Mouse (Mus musculus): Measurements from ENCODE around the gene Map10.

The Map10 gene

DNA sequence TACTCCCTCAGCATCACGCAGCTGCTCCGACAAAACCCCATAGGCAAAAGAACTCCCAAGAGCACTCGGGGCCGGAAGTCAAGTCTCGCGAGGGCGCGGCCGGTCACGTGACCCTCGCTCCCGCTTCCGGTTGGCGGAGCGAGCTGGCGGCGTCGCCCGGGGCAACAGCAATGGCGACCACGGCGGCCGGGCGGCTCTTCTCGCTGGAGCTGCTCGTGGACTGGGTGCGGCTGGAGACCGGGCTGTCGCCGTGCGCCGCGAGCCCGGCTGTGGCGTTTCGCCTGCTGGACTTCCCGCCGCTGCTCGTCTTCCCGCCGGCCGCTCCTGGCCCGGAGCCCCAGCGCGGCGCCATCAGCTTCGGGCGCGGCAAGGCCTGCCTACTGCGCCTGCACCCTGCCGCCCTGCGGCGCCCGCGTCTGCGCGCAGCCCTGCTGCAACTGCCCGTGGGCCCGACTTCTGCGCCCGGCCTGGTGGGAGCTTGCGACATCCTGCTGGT, at the start of gene Map10:
Map10 (plus strand) TSS at position 119 of the 496 bp plus-strand sequence.
- peak; percentile 82 for DNase-seq

DNA sequence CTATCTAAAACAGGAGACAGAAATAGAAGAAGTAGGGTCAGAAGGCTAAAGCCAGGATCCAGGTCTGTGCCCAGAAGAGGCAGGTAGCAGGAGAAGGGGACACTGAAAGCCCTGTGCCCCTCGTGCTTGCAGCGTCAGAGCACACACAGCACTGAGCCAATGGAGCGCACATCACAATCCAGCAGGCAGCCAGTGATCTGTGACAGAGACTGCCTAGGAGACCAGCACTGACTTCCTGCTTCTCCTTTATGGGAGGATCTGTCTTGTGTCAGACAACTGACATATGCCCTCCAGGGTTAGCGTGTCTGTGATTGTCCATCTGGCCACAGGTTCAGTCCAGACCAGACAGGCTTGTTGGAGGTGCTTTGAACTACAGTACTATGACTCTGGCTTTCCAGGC, 49.3 kb upstream of the Map10 start:
- no peak for DNase-seq

DNA sequence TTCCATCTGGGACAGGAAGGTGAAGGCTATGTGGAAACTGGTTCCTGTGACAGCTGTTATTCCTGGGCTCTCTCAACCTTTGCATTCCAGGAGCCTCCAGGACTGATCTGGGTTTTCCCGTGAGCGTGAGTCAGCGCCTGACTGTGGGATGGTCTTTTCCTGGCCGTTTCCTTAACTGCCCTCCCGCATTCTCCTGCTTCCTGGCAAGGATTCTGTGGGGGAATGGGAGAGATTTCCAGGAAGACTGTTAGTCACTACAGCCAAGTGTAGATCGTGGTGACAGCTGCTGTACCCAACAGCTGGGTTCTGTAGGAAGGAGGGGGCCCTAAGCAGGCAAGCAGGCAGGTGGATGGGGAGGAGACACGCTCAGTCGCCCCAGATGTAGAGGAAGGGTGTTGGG, 45.3 kb upstream of the Map10 start:
- DNase-seq, result no peak

DNA sequence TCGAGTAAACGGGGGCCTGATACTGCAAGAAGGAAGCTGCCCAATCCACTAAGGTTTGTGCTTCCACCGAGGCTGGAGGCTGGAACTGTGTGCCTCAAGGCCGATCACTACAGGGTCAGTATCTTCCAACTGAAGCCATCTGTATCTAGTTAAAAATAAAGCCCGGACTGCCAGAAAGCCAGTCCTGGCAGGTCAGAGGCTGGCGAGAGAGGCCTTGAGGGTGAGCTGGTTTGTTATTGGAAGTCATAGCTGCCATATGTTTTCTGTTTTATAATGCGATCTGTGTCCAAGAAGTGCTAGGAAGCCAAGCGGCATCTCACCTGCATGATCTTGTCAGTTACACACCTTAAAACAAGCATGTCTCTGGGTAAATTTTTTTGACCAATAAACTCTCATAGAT, 43.2 kb upstream of the Map10 start:
- no peak for DNase-seq

DNA sequence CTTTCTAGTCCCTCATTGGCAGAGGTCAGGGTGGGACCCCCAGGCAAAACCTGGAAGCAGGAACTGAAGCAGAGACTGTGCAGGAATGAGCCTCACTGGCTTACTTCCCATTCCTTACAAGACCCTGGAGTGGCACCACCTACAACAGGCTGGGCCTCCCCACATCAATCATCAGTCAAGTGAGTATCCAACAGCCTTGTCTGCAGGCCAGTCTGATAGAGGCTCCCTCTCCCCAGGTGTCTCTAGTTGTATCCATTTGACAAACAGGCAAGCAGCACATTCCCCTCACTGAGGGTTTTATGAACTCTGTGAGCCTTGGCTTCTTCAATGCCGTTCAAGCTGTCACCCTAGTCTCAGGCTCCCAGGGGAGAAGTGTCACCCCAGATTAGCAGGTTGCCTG, 40.8 kb upstream of the Map10 start:
- DNase-seq, result no peak

DNA sequence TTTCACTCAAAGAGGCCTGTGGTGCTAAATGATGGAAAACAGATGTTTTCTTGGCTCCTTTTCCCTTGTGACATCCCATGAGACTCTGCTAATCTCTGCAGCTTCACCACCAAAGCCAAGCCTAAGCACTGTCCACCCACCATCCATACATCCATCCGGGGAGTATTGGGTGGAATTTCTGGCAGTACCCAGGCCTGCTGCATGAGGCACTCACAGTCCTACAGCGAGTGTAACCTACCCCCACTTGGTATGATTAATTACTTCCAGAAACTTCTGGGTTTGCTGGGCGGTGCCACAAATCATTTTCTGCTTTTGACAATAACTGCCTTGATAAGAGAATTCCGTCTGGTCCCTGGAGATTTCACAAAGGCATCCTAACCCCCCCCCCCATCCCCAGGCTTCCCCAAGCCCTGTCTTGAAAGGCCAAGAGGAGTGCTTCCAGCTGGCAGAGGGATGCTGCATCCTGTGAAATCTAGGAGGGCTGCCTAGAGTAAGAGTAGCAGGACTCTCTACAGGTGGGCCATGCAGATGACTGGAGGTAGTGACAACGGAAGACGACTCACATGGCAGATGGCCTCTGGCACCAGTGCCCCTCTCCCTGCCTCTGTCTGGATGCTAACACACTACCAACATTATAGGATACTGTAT, 31.1 kb upstream of the Map10 start:
- DNase-seq, result no peak

DNA sequence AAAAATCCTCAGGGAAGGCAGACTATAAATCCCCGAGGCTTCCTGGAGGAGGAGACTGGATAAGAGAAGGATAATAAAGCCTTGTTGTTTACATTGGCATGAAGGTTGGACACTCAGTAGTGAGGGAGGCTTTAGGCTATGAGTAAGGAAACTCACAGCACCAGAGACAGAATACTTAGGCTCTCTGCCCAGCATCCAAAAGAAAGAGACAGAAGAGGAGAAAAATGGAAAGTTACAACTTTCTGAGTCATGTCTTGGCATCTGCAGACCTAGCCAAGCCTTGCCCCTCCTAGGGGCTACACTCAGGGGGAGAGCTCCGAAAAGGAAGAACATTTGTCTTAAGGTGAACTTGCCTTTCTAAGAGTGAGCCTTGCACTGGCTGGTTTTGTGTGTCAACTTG, 30.0 kb upstream of the Map10 start:
- DNase-seq, result no peak

DNA sequence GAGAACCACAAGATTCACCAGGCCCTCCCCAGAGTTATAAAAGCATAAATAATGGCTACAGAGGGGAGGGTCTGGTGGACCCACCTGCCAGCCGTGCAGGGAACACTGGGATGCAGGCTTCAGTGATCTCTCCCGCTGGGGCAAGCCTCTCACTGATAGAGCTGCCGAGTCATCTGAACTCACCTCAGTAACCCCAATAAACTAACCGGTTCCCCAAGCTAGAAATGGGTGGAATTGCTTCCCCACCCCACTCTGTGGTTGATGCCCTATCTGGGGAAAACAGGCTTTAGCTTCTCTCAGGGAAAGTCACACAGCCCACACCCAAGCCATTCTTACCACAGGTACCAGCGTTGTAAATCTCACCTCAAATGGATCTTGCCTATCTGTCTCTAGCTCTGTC, 28.9 kb upstream of the Map10 start:
- DNase-seq, result no peak

DNA sequence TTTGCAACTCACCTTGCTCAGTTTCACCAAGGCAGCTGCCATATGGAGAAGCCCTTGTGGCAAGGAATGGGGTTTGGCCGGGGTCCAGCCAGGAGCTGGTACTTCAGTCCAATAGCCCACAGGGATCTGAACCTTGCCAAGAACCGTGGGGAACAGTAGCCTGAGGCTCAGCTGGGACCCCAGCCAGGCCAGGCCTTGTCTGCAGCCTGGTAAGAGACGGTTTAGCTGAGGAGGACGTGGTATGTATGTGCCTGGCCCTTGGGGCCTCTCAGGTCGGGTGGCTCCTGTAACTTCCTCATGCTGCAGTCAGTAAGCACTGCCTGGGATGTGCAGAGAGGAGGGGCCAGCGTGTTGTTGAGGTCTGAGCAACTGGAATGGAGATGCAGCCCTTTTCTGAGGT, 27.8 kb upstream of the Map10 start:
- no peak for DNase-seq

DNA sequence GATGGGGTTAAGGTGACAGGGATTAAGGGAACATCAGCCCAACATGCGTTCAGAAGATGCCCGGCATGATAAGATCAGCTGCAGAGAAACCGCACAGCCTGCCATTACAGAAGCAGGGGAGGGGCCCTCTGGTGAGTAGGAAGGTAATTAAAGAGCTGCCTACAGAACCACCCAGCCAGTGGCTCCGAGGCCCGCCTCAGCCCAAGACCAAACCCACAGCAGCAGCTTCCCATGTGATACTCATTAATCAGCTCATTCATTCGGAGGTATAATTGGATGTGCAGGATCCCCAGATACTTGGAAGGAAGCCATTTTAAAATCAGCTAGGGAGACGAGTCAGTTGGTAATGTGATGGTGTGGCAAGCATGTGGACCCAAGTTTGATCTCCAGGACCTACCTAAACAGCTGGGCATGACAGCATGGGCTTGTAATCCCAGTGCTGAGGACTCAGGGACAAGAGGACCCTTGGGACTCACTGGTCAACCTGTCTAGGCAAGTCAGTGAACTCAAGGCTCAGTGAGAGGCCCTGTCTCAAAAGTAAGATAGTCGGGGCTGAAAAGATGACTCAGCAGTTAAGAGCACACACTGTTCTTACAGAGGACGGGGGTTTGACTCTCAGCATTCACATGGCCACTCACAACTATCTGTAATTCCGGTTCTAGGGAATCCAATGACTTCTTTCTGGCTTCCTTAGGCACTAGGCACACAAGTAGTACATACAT, 23.7 kb upstream of the Map10 start:
- DNase-seq, result no peak

DNA sequence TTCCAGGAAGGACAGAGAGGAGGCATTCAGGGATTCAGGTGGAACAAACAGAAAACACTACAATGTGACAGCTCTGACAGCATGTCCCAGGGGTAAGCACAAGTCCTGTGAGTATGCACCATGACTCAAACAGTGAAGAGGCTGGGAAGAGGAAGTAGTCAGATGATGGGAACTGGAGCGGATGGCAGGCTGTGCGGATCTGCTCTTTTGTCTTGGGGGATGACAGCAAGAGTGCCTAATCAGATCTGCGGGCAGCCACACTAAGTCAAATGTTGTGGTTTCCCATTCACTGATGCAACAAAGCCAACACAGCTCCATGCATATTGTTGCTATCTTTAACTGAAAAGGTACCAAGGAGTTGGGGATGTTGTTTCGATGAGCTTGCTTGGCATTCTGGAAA, 20.2 kb upstream of the Map10 start:
- no peak for DNase-seq

DNA sequence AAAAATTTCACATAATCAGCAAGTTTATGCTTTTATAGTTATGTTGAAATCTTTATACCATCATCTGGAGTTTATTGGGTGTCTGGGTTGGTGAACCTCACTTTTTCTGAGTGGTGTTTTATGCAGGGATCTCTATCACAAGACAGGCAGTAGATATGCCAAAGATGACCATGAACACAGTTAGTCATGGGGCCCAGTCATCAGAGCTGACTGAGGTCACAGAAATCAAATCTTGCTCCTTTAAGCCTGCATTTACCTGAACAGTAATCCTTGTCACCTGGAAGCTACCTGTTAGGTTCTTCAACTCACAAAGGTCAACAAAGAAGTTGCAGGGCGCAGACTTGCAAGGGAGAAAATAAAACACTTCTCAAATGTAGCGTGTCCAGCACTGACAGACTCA, 14.8 kb upstream of the Map10 start:
- DNase-seq, result no peak

DNA sequence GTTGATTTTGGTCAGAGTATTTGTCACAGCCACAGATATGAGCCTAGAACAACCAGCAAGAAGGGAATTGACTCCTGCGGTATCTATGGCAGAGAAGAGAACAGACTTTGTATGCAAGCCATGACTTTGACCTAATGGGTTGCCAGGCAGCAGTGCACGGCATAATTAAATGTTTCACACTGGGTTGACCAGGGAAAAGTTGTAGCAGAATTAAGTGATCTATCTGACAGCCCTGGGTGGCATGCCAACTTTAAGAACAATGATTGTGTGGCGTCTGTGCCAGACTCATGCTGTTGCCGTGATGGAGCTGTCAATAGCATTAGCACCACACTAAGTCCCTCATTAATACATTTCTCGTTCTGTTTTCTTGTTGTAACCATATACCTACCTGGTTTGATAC, 11.1 kb upstream of the Map10 start:
- DNase-seq, result no peak

DNA sequence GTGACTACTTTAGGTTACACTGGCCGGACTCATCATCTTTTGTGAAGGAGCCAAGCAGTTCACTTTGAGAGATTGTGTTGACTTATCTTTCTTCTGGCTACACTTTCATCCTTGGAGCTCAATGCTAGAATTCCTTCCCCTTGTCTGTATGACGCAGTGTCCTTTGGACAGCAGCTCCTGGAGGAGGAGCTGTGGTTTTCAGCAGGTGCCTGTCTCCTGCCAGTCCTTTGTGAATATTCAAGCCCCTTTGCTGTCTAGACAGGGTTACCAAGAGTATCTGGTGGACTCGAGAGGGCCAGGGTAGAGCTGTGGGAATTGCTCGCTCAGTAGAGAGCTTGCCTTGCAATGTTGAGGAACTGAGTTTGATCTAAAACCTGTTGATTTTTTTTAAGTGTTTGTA, 10.7 kb upstream of the Map10 start:
- no peak for DNase-seq

DNA sequence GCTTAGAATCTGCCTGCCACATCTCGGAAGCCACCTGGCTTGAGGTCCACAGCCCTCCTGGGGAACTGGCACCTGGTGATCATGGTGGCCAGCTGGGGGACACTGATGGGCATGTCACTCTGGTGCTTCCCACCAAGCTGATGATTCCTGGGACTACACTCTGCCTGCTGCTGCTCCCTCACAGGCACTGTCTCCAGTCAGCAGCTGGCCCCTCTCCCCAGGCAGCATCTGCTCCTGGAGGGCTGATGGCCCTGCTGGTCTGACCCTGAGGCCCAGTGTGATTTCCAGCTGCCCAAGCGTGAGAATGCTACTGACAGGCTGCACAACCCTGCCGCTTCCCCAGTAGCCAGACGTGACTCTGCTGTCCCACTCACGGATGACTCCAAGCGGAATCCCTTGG, 9.2 kb upstream of the Map10 start:
- no peak for DNase-seq

DNA sequence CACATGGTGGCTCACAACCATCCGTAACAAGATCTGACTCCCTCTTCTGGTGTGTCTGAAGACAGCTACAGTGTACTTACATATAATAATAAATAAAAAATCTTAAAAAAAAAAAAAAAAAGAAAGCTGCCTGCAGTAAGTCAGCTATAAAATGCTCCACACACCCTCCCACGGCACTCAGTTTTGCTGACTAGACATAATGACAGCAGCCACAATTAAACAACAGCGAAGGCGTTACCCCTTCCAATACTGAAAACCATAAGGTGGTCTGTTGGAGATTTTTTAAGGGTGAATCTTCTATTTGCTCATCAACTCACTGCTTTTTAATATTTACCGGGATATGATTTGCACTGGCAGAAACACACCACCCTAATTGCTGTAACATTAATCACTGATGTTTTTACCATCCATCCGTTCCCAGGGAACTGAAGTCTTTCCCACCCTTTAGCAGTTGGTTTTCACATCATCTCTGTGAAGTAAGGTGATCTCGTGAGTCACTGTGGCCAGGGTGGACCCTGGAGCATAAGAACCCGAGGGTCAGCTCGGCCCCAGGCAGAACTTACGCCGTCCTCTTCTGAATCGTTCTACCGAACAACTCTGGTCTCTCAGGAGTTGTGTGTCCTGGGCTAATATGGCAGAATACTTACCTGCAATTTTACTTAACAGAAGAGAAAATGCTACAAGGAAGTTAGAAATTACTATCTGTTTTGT, 7.5 kb upstream of the Map10 start:
- no peak for DNase-seq

DNA sequence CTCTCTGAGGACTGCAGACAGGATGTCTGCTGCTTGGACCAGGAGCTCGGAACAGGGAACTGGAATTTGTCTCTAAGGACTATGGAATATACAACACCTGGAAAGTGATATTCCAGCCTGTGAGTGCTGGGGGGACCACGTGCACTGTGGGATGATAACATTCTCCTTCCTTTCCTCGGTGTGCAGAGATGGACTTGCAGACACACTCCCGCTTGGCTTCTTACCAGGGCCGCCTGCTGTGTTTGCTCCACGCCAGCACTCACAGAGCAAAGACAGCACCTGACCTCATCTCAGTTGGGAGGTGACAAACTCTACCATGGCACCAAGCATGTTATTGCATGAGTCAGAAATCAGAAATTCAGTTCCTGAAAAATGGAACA, 7.0 kb upstream of the Map10 start:
- DNase-seq, result no peak

DNA sequence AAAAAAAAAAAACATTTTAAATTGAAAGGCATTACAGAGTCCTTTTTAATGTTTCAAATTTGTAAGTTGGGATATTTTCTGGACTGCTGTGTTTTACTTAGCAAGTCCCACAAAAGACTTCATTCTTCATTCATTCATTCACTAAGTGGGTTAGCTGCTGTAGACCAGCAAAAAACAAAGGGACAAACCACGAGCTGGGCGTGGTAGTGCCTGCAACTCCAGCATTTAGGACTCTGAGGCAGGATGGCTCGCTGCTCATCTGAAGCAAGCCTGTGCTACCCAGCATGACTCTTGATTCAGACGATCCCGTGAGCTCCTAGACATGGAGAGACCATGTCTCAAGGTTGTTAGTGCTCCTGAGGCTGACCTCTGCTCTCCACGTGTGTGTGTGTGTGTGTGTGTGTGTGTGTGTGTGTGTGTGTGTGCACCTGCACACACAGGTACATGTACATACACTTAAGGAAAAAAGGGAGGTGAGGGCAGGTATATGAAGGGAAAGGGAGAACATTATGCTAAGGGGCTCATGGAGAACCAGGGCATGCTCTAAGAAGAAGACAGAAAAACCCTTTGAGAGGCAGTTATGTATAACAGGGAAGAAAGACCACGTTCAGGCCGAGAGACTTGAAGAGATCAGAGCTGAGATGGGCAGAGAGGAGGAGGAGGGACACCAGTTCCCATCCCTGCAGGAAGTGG, 4.3 kb upstream of the Map10 start:
- DNase-seq, result no peak

DNA sequence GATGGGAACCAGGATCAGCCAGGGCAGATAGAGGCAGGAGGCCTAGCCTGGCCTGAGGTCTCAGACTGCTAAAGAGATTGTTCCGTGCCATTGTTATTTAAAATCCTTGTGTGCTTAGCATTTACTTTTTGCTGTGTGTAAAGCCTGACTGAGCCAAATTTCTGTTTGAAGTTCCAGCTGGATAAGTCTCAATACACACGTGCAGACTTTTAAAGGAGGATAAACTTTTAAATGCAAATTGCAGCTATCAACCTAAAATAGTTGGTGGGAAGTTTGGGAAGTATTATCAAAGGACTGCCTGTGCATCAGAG, 3.8 kb upstream of the Map10 start:
- no peak for DNase-seq

DNA sequence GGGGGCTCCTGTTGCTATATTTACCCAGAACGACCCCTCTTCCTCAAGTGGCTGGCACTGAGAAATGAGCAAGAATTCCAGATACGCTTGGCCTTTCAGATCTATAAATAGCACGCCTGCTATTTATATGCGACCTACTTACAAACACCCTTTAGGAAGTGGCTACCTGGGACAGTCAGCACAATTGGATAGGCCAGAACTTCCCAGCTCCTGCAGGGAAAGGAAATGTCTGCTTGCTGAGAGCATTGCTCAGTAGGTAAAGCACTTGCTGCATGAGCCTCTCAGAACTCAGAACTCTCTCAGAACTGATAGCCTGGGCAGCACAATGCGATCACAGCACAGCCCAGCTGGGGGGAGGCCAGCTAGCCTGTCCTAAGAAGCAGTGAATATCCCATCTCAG, 3.4 kb upstream of the Map10 start:
- DNase-seq, result no peak

DNA sequence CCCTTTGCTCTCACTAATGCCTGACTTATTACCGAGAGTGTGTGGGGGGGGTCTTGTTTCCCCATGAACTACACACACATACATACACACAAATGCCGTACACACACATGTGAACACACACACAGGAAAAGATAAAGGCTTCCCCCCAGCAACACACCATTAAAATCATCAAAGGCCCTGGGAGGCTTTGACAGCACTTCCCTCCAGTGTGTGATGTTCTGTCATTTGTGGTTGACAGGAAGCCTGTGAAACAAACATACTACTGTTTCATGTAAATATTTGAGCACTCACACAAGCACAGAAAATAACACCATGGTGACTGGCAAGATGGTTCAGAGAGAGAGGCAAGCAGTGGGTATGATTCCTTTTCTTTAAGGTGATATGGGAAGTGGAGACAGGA, 2.4 kb upstream of the Map10 start:
- no peak for DNase-seq

DNA sequence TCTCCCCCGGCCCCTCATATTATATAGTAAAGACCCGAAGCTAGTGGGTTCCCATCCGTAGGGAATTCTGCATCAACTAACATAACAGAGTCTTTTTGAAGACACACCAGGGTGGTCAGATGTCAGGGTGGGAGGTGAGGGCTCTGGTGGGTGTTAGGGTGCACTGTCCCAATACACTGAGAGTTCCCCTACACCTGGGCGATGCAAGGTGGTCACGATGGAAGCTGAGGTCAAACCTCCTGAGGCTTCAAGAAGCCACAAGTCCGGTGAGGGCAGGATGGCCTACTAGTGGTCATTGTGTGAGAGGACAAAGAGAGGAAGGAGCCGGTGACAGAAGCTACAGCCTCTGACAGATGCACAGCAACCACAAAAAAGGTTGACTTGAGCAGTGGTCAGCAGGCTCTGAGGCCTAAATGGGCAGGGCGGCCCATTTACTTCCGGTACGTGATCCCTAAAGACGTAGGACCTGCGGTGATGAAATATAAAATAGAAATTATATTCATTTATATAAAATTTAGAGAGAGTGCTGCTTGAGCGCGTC, 389 bp upstream of the Map10 start:
- no peak for DNase-seq

DNA sequence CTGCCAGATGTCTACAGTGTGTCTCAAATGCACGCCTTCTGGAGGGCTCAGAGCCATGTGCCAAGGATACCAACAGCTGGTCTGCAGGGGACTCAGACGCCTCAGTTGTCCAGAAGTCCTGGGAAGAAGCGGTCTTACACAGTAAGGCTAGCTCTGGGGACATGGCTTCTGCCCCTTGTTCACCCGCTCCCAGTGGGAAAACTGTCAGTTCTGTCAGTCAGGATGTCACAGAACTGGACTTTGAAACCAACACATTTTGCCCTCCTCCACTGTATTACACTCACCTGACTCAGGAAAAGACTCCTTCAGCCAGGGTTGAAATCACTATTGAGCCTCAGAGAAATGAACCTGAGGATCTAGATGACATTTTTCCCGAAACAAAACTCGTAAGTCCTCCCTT, 802 bp downstream of the Map10 start:
- DNase-seq, result peak; percentile 34

DNA sequence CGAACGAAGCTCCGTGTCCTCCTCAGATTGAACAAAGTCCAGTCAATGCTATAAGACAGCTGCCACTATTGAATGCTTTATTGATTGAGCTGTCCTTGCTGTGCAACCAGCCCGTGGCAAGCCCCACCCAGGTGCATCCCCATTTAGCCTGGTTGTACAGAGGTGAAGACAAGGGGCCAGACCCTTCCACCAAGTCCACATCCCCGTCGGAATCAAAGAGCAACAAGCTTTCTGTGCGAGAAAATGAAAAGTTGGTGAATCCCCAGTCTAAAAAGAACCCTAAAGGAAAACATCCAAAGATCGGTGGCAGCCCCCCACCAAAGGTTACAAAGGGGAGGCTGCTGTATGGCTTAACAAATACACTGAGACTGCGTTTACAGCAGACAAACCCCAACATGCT, 1.3 kb downstream of the Map10 start:
- no peak for DNase-seq

All from kidney, adult 11 months (tissue).